Mouse (Mus musculus) brain, embryonic 14.5 days (tissue): ENCODE results near the gene Fasn.

ENCODE experiments used
- CTCF ChIP-seq: fragments of 200-500 bp; IDR thresholded peaks from 2 replicates; pipeline ENCODE4 v1.5.1; 2012; ENCODE audit warnings: inconsistent platforms, mild to moderate bottlenecking, moderate library complexity, borderline replicate concordance; ENCODE audit not compliant: insufficient read depth, insufficient read length; ENCODE audit errors: extremely low read depth
- POLR2A ChIP-seq: fragments of 200-500 bp; IDR thresholded peaks from 2 replicates; pipeline ENCODE4 v1.6.1; 2012; ENCODE audit warnings: mild to moderate bottlenecking, inconsistent platforms, borderline replicate concordance; ENCODE audit not compliant: poor library complexity, insufficient read depth, insufficient read length, severe bottlenecking; ENCODE audit errors: extremely low read depth

DNA sequence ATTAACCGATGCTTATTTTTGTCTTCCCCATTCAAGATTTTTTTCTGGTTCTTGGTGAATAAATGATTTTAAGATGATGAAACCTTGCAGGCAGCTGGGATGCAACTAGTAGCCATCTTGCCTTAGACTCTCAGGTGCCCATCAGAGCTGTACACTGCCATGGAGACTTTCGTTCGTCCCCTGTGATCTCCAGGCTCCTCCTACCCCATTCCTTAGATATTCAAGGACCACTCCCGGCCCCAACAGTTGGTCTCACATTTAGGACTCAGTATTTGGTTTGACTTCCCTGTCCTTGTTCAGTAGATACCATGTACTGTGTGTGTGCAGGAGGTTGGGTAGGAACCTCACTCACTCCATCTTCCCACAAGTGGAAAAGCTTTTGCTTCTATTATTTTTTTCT is 19.6 kb downstream of the Fasn start:
- TF ChIP-seq CTCF = no peak
- TF ChIP-seq POLR2A = no peak
